Mouse (Mus musculus): ENCODE measurements around the gene Nr5a1. TPM values are rescaled to one million over a fixed set of nuclear protein-coding genes. Genes with fewer than 3 reads are reported as not detected.

The Nr5a1 gene
- total RNA-seq, 2 experiments from 2014 or later = not detected

GRCm38 (mm10) chr2:38652565-38653292 lies 61.6 kb downstream of the Nr5a1 start:
- DNase-seq (ENCODE audit: low spot score in 2 of 2) = peak in 1 of 2 experiments; percentile 37

GRCm38 (mm10) chr2:38652098-38652497 lies 62.2 kb downstream of the Nr5a1 start:
- no peak for DNase-seq (ENCODE audit: low spot score in 2 of 2)

- DNase-seq (ENCODE audit: low spot score in 2 of 2) = no peak
Observed at GRCm38 (mm10) chr2:38650340-38650739, 64.0 kb downstream of the Nr5a1 start.

GRCm38 (mm10) chr2:38647661-38648060 lies 66.7 kb downstream of the Nr5a1 start:
- DNase-seq (ENCODE audit: low spot score in 2 of 2) = no peak

- DNase-seq (ENCODE audit: low spot score in 2 of 2) = peak; percentile 46 to 47
Observed at GRCm38 (mm10) chr2:38647201-38647606, 67.1 kb downstream of the Nr5a1 start.

GRCm38 (mm10) chr2:38645936-38646335 lies 68.4 kb downstream of the Nr5a1 start:
- peak; percentile 65 to 80 for DNase-seq (ENCODE audit: low spot score in 2 of 2)

GRCm38 (mm10) chr2:38643625-38644427 lies 70.5 kb downstream of the Nr5a1 start, which contains the start of gene Psmb7:
Psmb7 (minus strand) TSS chr2:38644087.
- DNase-seq (ENCODE audit: low spot score in 2 of 2) = peak; percentile 80 to 89

Other genes with a start within 250 kb of the Nr5a1 start
- 10 to 100 TPM; 50.3 to 53.0 TPM for gene Nek6, start 202.9 kb downstream of the Nr5a1 start, total RNA-seq (2021)
- 100 to 1,000 TPM; 237 to 245 TPM for gene Psmb7, start 70.5 kb downstream of the Nr5a1 start, total RNA-seq (2021)
- 1 to 10 TPM; 4.2 to 6.0 TPM for gene Nr6a1, start 213.1 kb upstream of the Nr5a1 start, total RNA-seq (2021)
- 1 to 10 TPM; 2.7 to 3.5 TPM for gene Olfml2a, start 217.4 kb upstream of the Nr5a1 start, total RNA-seq (2021)

All from layer of hippocampus, postnatal 14 days (tissue).